ENCODE assay signal across 9 mouse cellular contexts in the genomic region with DNA sequence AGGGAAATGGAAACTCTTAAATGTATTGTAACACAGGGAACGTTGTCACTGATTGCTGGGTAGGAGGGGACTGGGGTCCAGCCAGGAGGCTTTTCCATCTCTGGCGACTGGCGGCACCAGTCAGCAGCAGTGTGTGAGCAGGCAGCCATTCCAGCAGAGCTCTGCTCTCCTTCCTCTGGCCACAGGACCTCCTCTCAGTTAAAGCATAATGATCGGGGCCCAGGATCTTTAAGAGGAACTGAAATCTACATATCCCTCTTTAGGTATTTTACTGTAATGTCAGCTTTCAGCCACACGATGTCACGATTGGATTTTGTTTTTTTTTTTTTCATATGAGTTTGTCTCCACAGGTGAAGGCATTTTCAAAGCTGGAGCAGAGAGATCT.
DNase-seq lines count a peak whose midpoint lies in the region; ATAC-seq and TF ChIP-seq lines count a peak whose summit lies in the region.
"Had no signal": no experiment of that assay in that cellular context is flagged by ENCODE, and none has a peak within 500 bp of the region (broad histone marks: within the 10 kb centered on the region; RNA-seq: fewer than 3 reads in every experiment).

No protein-coding gene starts in this region.

- H3K27me3 ChIP-seq in liver, postnatal 0 days (ENCODE audit: insufficient read depth, low read length), result no peaks in the 10 kb centered on the region
- H3K27me3 ChIP-seq in liver, embryonic 12.5 days (replicated peaks), result no peaks in the 10 kb centered on the region
- H3K27me3 ChIP-seq in hindbrain, embryonic 16.5 days (replicated peaks; ENCODE audit: control insufficient read depth, insufficient read depth, low read length), result no peaks in the 10 kb centered on the region; the same call in 1 of the 2 replicates
- no peaks in the 10 kb centered on the region for H3K27me3 ChIP-seq in neural tube, embryonic 13.5 days

- no peak for TF ChIP-seq EP300 in liver, postnatal 0 days (IDR thresholded peaks at IDR 0.05; ENCODE audit: low read depth)

- H3K36me3 ChIP-seq in liver, postnatal 0 days (replicated peaks; ENCODE audit: insufficient read depth, low read length), result no peaks in the 10 kb centered on the region
- H3K36me3 ChIP-seq in liver, embryonic 12.5 days, result no peaks in the 10 kb centered on the region
- H3K36me3 ChIP-seq in hindbrain, embryonic 16.5 days (ENCODE audit: control insufficient read depth, insufficient read depth, low read length), result no peaks in the 10 kb centered on the region
- no peaks in the 10 kb centered on the region for H3K36me3 ChIP-seq in neural tube, embryonic 13.5 days

- WGBS in liver, postnatal 0 days (ENCODE audit: insufficient replicate concordance), result 11% methylated on average over 6 of the region's 6 CpGs
- whole genome bisulfite sequencing in liver, embryonic 12.5 days (ENCODE audit: insufficient replicate concordance), result 22% methylated on average over 6 of the region's 6 CpGs
- WGBS in hindbrain, embryonic 16.5 days, result 5% methylated on average over 6 of the region's 6 CpGs
- 7% methylated on average over 6 of the region's 6 CpGs for WGBS in neural tube, embryonic 13.5 days

- 0 out of 2 replicates have a peak, but pooled peaks have one; percentile 24 for TF ChIP-seq CTCF in liver, postnatal 0 days (IDR thresholded peaks at IDR 0.05; ENCODE audit: low read depth)

- H3K4me2 ChIP-seq in liver, postnatal 0 days (ENCODE audit: low read depth, low read length), result no peak overlapping the region
- H3K4me2 ChIP-seq in liver, embryonic 12.5 days, result no peak overlapping the region
- H3K4me2 ChIP-seq in hindbrain, embryonic 16.5 days (ENCODE audit: low read length), result peak overlapping the region; percentile 22
- H3K4me2 ChIP-seq in neural tube, embryonic 13.5 days, result peak overlapping the region; percentile 46

- ATAC-seq in cerebellum, adult (ENCODE audit: insufficient number of reproducible peaks, low FRiP score, low TSS enrichment), result peak; percentile 49; the same call in 1 of the 2 replicates
- no peak for ATAC-seq in liver, postnatal 0 days
- no peak for ATAC-seq in liver, embryonic 12.5 days
- ATAC-seq in hindbrain, embryonic 16.5 days, result peak; percentile 87
- ATAC-seq in neural tube, embryonic 13.5 days (ENCODE audit: low read depth), result 0 out of 2 replicates have a peak, but pooled peaks have one; percentile 50

- no peak for DNase-seq in cerebellum, adult 8-10 months
- DNase-seq in liver, postnatal 0 days, result no peak
- DNase-seq in ovary, adult 18-20 months (ENCODE audit: low spot score), result no peak
- no peak for DNase-seq in gastrocnemius, postnatal 25 days

- no peak overlapping the region for H3K27ac ChIP-seq in liver, postnatal 0 days (ENCODE audit: low read depth)
- H3K27ac ChIP-seq in liver, embryonic 12.5 days, result no peak overlapping the region
- no peak overlapping the region; the same call in 1 of the 2 replicates for H3K27ac ChIP-seq in hindbrain, embryonic 16.5 days (ENCODE audit: low read depth, low read length)
- 0 out of 2 replicates have a peak overlapping the region, but pooled peaks have one; percentile 54 for H3K27ac ChIP-seq in neural tube, embryonic 13.5 days (replicated peaks)

- H3K4me1 ChIP-seq in liver, postnatal 0 days (ENCODE audit: insufficient read depth), result no peaks in the 10 kb centered on the region
- peaks cover 20% of the 10 kb centered on the region for H3K4me1 ChIP-seq in liver, embryonic 12.5 days
- H3K4me1 ChIP-seq in hindbrain, embryonic 16.5 days (ENCODE audit: control insufficient read depth, insufficient read depth, low read depth, low read length), result peaks cover 12% of the 10 kb centered on the region
- peaks cover 14% of the 10 kb centered on the region for H3K4me1 ChIP-seq in neural tube, embryonic 13.5 days (replicated peaks)

- no peak overlapping the region for H3K4me3 ChIP-seq in liver, postnatal 0 days (ENCODE audit: low read depth, low read length)
- no peak overlapping the region for H3K4me3 ChIP-seq in liver, embryonic 12.5 days
- H3K4me3 ChIP-seq in hindbrain, embryonic 16.5 days (ENCODE audit: low read length), result no peak overlapping the region
- 0 out of 2 replicates have a peak overlapping the region, but pooled peaks have one; percentile 5 for H3K4me3 ChIP-seq in neural tube, embryonic 13.5 days
- H3K4me3 ChIP-seq: erythroblast, embryonic 14.5 days had no signal

- no peak overlapping the region for H3K9ac ChIP-seq in liver, postnatal 0 days (replicated peaks)
- no peak overlapping the region for H3K9ac ChIP-seq in liver, embryonic 12.5 days
- peak overlapping the region; percentile 46; the same call in 1 of the 2 replicates for H3K9ac ChIP-seq in hindbrain, embryonic 16.5 days (ENCODE audit: low read depth, low read length)
- H3K9ac ChIP-seq in neural tube, embryonic 13.5 days, result 0 out of 2 replicates have a peak overlapping the region, but pooled peaks have one; percentile 22

- no peaks in the 10 kb centered on the region for H3K9me3 ChIP-seq in liver, postnatal 0 days (ENCODE audit: low read length)
- H3K9me3 ChIP-seq in liver, embryonic 12.5 days (replicated peaks), result no peaks in the 10 kb centered on the region
- H3K9me3 ChIP-seq in hindbrain, embryonic 16.5 days (ENCODE audit: control insufficient read depth, low read length), result no peaks in the 10 kb centered on the region
- no peaks in the 10 kb centered on the region for H3K9me3 ChIP-seq in neural tube, embryonic 13.5 days

Comparison
In these comparisons a context has a peak if more than half of its experiments do, and no peak if none do; other contexts are left out.
1. ATAC-seq: peak in cerebellum, adult (single experiment), hindbrain, embryonic 16.5 days (single experiment) and neural tube, embryonic 13.5 days (single experiment); none in liver, postnatal 0 days (single experiment) and liver, embryonic 12.5 days (single experiment).
2. H3K4me2 ChIP-seq: peak in hindbrain, embryonic 16.5 days (single experiment) and neural tube, embryonic 13.5 days (single experiment); none in liver, postnatal 0 days (single experiment) and liver, embryonic 12.5 days (single experiment).
3. H3K9ac ChIP-seq: peak in hindbrain, embryonic 16.5 days (single experiment) and neural tube, embryonic 13.5 days (single experiment); none in liver, postnatal 0 days (single experiment) and liver, embryonic 12.5 days (single experiment).